Mouse (Mus musculus) pancreas, adult 10 weeks (tissue): Measurements from ENCODE around the gene Gpr139. TPM values are rescaled to one million over a fixed set of nuclear protein-coding genes. Genes with fewer than 3 reads are reported as not detected.

Source experiments
- polyA plus RNA-seq: library from polyadenylated mRNA; stranded (reverse); fragments of 350-450 nt; fragmentation: Illumina TruSeq; extraction: RNeasy Lipid Tissue Mini Kit (QIAGEN cat#74804); gene quantifications from one replicate; pipeline ENCODE4 v1.2.3, GENCODE M21; 2015; ENCODE audit warnings: low read depth, low replicate concordance; ENCODE audit not compliant: insufficient read depth

Gene Gpr139
- polyA plus RNA-seq, result not detected

DNA sequence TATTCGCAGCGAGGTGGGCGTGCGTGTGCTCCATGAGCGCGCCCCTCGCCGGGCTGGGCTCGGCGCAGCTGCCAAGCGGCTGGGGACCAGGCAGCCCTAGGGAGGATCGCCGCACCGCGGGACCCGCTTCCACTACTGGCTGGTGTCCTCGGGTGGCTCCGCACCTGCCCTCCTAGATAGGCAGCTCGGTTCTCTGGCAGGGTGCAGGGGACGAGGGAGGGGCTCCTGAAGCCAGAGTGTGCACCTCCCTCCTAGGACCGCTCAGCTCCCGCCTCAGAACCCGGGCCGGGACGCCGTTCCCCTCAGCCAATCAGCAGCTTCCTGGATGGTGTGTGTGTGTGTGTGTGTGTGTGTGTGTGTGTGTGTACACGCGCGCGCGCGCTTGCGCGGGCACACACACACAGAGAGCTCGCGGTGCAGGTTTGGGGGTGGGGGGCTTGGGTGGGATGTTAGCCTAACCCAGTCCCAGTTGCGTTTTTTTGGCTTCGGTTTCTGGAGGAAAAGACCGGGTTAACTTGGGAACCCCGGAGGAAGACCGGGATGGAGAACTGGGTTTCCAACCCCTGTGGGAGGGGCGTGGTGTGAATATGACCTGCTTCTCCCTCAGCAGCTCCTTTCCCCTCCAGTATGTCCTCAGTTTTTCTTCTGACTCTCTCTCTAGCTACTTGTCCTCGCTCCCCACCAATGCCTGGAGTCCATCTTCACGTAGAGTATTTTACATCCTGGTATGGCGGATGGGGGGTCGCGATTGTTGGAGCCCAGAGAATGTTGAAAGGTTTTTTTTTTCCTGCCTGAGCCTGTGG lies at the start of gene Gpr139:
Gene Gpr139, minus strand, starts transcription at position 263 of the 803 bp plus-strand sequence.

Other genes with a start within 250 kb of the Gpr139 start
- 4.1 TPM for gene Gprc5b, start 189.4 kb downstream of the Gpr139 start, polyA plus RNA-seq